Comparison of ENCODE assay signal across 10 mouse cellular contexts in genomic region chr4:41225412-41225811, GRCm38 (mm10). TPM values are rescaled to one million over a fixed set of nuclear protein-coding genes. Genes with fewer than 3 reads are reported as not detected.
A peak's percentile ranks its signal among the peaks of the same experiment; 100 is the strongest.
DNase-seq lines count a peak whose midpoint lies in the region; ATAC-seq and TF ChIP-seq lines count a peak whose summit lies in the region.
"Had no signal": no experiment of that assay in that cellular context is flagged by ENCODE, and none has a peak within 500 bp of the region (broad histone marks: within the 10 kb centered on the region; RNA-seq: fewer than 3 reads in every experiment).

No protein-coding gene starts in this region.

- DNase-seq in forebrain, postnatal 0 days, result peak; percentile 53
- DNase-seq in liver, embryonic 14.5 days (ENCODE audit: low read depth in 3 of 3, low spot score in 3 of 3), result peak in 1 of 3 experiments; percentile 9
- no peak for DNase-seq in liver, embryonic 11.5 days (ENCODE audit: low spot score)
- peak; percentile 59 for DNase-seq in NIH3T3 (ENCODE audit: low read depth)
- DNase-seq in mesoderm, embryonic 11.5 days (ENCODE audit: low read depth, low spot score), result peak; percentile 6
- DNase-seq in gastrocnemius, postnatal 4 days (ENCODE audit: low spot score in 2 of 2), result no peak

- H3K27ac ChIP-seq in forebrain, postnatal 0 days (ENCODE audit: low read depth, low read length), result no peak overlapping the region
- H3K27ac ChIP-seq in forebrain, embryonic 16.5 days (ENCODE audit: low read length), result no peak overlapping the region
- no peak overlapping the region for H3K27ac ChIP-seq in liver, embryonic 14.5 days
- H3K27ac ChIP-seq in liver, embryonic 11.5 days (ENCODE audit: low read depth, low read length), result no peak overlapping the region
- no peak overlapping the region for H3K27ac ChIP-seq in forebrain, embryonic 12.5 days
- H3K27ac ChIP-seq: embryonic facial prominence, embryonic 12.5 days had no signal

- ATAC-seq in forebrain, postnatal 0 days, result peak; percentile 55
- no peak for ATAC-seq in forebrain, embryonic 16.5 days
- ATAC-seq in liver, embryonic 14.5 days (ENCODE audit: insufficient read depth), result no peak
- ATAC-seq in liver, embryonic 11.5 days (replicated peaks; ENCODE audit: low FRiP score), result no peak
- no peak for ATAC-seq in forebrain, embryonic 12.5 days (ENCODE audit: low FRiP score)

- H3K4me2 ChIP-seq in forebrain, postnatal 0 days (ENCODE audit: low read depth), result no peak overlapping the region
- H3K4me2 ChIP-seq in forebrain, embryonic 16.5 days (ENCODE audit: low read length), result no peak overlapping the region
- H3K4me2 ChIP-seq in liver, embryonic 14.5 days (ENCODE audit: low read depth), result no peak overlapping the region
- no peak overlapping the region for H3K4me2 ChIP-seq in liver, embryonic 11.5 days
- no peak overlapping the region for H3K4me2 ChIP-seq in forebrain, embryonic 12.5 days
- H3K4me2 ChIP-seq: embryonic facial prominence, embryonic 12.5 days; midbrain, embryonic 11.5 days had no signal

- H3K4me3 ChIP-seq in forebrain, postnatal 0 days (ENCODE audit: low read depth, low read length), result no peak overlapping the region
- no peak overlapping the region for H3K4me3 ChIP-seq in forebrain, embryonic 16.5 days (replicated peaks; ENCODE audit: low read length)
- H3K4me3 ChIP-seq in liver, embryonic 14.5 days (ENCODE audit: insufficient read depth in 1 of 2, low read depth in 2 of 2, low read length in 2 of 2), result no peak overlapping the region
- no peak overlapping the region for H3K4me3 ChIP-seq in liver, embryonic 11.5 days (ENCODE audit: low read depth, low read length)
- no peak overlapping the region for H3K4me3 ChIP-seq in forebrain, embryonic 12.5 days (replicated peaks)
- H3K4me3 ChIP-seq: embryonic facial prominence, embryonic 12.5 days had no signal

- peaks cover 74% of the 10 kb centered on the region for H3K36me3 ChIP-seq in forebrain, postnatal 0 days (ENCODE audit: insufficient read depth)
- H3K36me3 ChIP-seq in forebrain, embryonic 16.5 days (ENCODE audit: control insufficient read depth, insufficient read depth), result peaks cover 24% of the 10 kb centered on the region
- H3K36me3 ChIP-seq in liver, embryonic 14.5 days (replicated peaks; ENCODE audit: control insufficient read depth, insufficient read depth, low read depth), result peaks cover 82% of the 10 kb centered on the region
- peaks cover 35% of the 10 kb centered on the region for H3K36me3 ChIP-seq in liver, embryonic 11.5 days (ENCODE audit: control insufficient read depth, insufficient read depth, low read length)
- H3K36me3 ChIP-seq in forebrain, embryonic 12.5 days (replicated peaks), result peaks cover 88% of the 10 kb centered on the region

- no peaks in the 10 kb centered on the region for H3K27me3 ChIP-seq in forebrain, postnatal 0 days (ENCODE audit: insufficient read depth, low read length)
- H3K27me3 ChIP-seq in forebrain, embryonic 16.5 days (replicated peaks; ENCODE audit: control insufficient read depth, insufficient read depth, low read length), result no peaks in the 10 kb centered on the region
- H3K27me3 ChIP-seq in liver, embryonic 14.5 days (ENCODE audit: control insufficient read depth, insufficient read depth, low read length), result no peaks in the 10 kb centered on the region
- H3K27me3 ChIP-seq in liver, embryonic 11.5 days (replicated peaks; ENCODE audit: control insufficient read depth, insufficient read depth, low read length), result no peaks in the 10 kb centered on the region
- H3K27me3 ChIP-seq in forebrain, embryonic 12.5 days, result no peaks in the 10 kb centered on the region
- H3K27me3 ChIP-seq: embryonic facial prominence, embryonic 12.5 days had no signal

- peak; percentile 56 for TF ChIP-seq CTCF in forebrain, postnatal 0 days (IDR thresholded peaks at IDR 0.05; ENCODE audit: low read depth)
- TF ChIP-seq CTCF in liver, embryonic 14.5 days (IDR thresholded peaks at IDR 0.05; ENCODE audit: low read depth), result peak; percentile 25; the same call in 1 of the 2 replicates

- H3K9me3 ChIP-seq in forebrain, postnatal 0 days (ENCODE audit: low read length), result no peaks in the 10 kb centered on the region
- no peaks in the 10 kb centered on the region for H3K9me3 ChIP-seq in forebrain, embryonic 16.5 days (ENCODE audit: control insufficient read depth, low read length)
- H3K9me3 ChIP-seq in liver, embryonic 14.5 days (ENCODE audit: control insufficient read depth, low read length), result no peaks in the 10 kb centered on the region
- no peaks in the 10 kb centered on the region for H3K9me3 ChIP-seq in liver, embryonic 11.5 days (ENCODE audit: control insufficient read depth, low read length)
- no peaks in the 10 kb centered on the region for H3K9me3 ChIP-seq in forebrain, embryonic 12.5 days
- H3K9me3 ChIP-seq: embryonic facial prominence, embryonic 12.5 days had no signal

- no peaks in the 10 kb centered on the region for H3K4me1 ChIP-seq in forebrain, postnatal 0 days (ENCODE audit: insufficient read depth)
- H3K4me1 ChIP-seq in forebrain, embryonic 16.5 days (replicated peaks; ENCODE audit: control insufficient read depth, insufficient read depth, low read length), result no peaks in the 10 kb centered on the region
- no peaks in the 10 kb centered on the region for H3K4me1 ChIP-seq in liver, embryonic 14.5 days (replicated peaks; ENCODE audit: control insufficient read depth in 2 of 2, insufficient read depth in 2 of 2, low read length in 1 of 2)
- H3K4me1 ChIP-seq in liver, embryonic 11.5 days (replicated peaks; ENCODE audit: control insufficient read depth, insufficient read depth, low read length), result no peaks in the 10 kb centered on the region
- no peaks in the 10 kb centered on the region for H3K4me1 ChIP-seq in forebrain, embryonic 12.5 days
- H3K4me1 ChIP-seq: embryonic facial prominence, embryonic 12.5 days had no signal

- H3K9ac ChIP-seq in forebrain, postnatal 0 days, result no peak overlapping the region
- no peak overlapping the region for H3K9ac ChIP-seq in forebrain, embryonic 16.5 days (replicated peaks; ENCODE audit: low read depth, low read length)
- no peak overlapping the region for H3K9ac ChIP-seq in liver, embryonic 14.5 days (replicated peaks)
- no peak overlapping the region for H3K9ac ChIP-seq in liver, embryonic 11.5 days (ENCODE audit: low read depth, low read length)
- no peak overlapping the region for H3K9ac ChIP-seq in forebrain, embryonic 12.5 days
- H3K9ac ChIP-seq: embryonic facial prominence, embryonic 12.5 days had no signal

- 64% methylated on average over 1 of the region's 1 CpGs for WGBS in forebrain, postnatal 0 days
- 74% methylated on average over 1 of the region's 1 CpGs for WGBS in forebrain, embryonic 16.5 days
- WGBS in liver, embryonic 14.5 days (ENCODE audit: insufficient replicate concordance), result 85% methylated on average over 1 of the region's 1 CpGs
- WGBS in liver, embryonic 11.5 days, result 95% methylated on average over 1 of the region's 1 CpGs
- 93% methylated on average over 1 of the region's 1 CpGs for WGBS in forebrain, embryonic 12.5 days

- TF ChIP-seq EP300 in liver, embryonic 14.5 days (IDR thresholded peaks at IDR 0.05; ENCODE audit: low read depth), result no peak

RNA-seq across cellular contexts. Expression of gene Ubap2, which starts 49.5 kb away (rescaled TPM):
- 15.3 and 16.1 TPM in 2 replicates for total RNA-seq in forebrain, postnatal 0 days (2014; rRNA removed)
- polyA plus RNA-seq in forebrain, postnatal 0 days (2015; fragmentation: Nextera tagmentation; extraction: Ambion mirVana), result 29.3 and 37.3 TPM in 2 replicates
- 62.5 and 63.5 TPM in 2 replicates for polyA plus RNA-seq in forebrain, embryonic 16.5 days (2015; fragmentation: Nextera tagmentation; extraction: Ambion mirVana)
- polyA plus RNA-seq in liver, embryonic 14.5 days (2012; rRNA removed), result 17.7 and 18.9 TPM in 2 replicates
- 17.2 and 24.8 TPM in 2 replicates for polyA plus RNA-seq in liver, embryonic 14.5 days (2014; fragmentation: Nextera tagmentation; extraction: Ambion mirVana)
- 82.8 and 85.6 TPM in 2 replicates for polyA plus RNA-seq in liver, embryonic 11.5 days (2014; fragmentation: Nextera tagmentation; extraction: Ambion mirVana)
- 82.6 and 97.6 TPM in 2 replicates for polyA plus RNA-seq in forebrain, embryonic 12.5 days (2016; fragmentation: Nextera tagmentation; extraction: Ambion mirVana)
- total RNA-seq in gastrocnemius, postnatal 4 days (2021), result 100 to 1,000 TPM; 127 to 136 TPM

Comparison
In these comparisons a context has a peak if more than half of its experiments do, and no peak if none do; other contexts are left out.
1. DNase-seq: peak in forebrain, postnatal 0 days (single experiment), NIH3T3 (single experiment) and mesoderm, embryonic 11.5 days (single experiment); none in liver, embryonic 11.5 days (single experiment) and gastrocnemius, postnatal 4 days (0 of 2).